Mouse (Mus musculus) cerebellum, adult (tissue): ENCODE data around the gene Sostdc1.

Experiments used
- ATAC-seq: cut with Nextera tagmentation; 2 replicates; pipeline ENCODE4 v1.9.2; 2017; ENCODE audit warnings: mild to moderate bottlenecking, moderate library complexity, mixed read lengths; ENCODE audit not compliant: insufficient number of reproducible peaks, low FRiP score, low TSS enrichment

Sostdc1 gene

GRCm38 (mm10) chr12:36364013-36364412 is 50.1 kb downstream of the Sostdc1 start:
- no peak for ATAC-seq
